Mouse (Mus musculus) heart, adult 2 months (tissue): ENCODE data around the gene Nhlh2.

Source experiments
- CTCF ChIP-seq: fragments of 200-600 bp; IDR thresholded peaks from 2 replicates; pipeline ENCODE4 v1.8.1; 2022; ENCODE audit warnings: antibody characterized with exemption, mild to moderate bottlenecking, moderate library complexity
- EP300 ChIP-seq: fragments of 200-500 bp; IDR thresholded peaks from 2 replicates; pipeline ENCODE4 v1.6.1; 2011; ENCODE audit warnings: low read depth, low read length, control low read depth; ENCODE audit not compliant: insufficient read depth

- no peak for TF ChIP-seq CTCF
- TF ChIP-seq EP300, result no peak
These were observed 1.6 kb downstream of the Nhlh2 start for GRCm38 (mm10) chr3:102011318-102012075.
